Mouse (Mus musculus) neural tube, embryonic 14.5 days (tissue): ENCODE measurements around the gene Nat8. TPM values are rescaled to one million over a fixed set of nuclear protein-coding genes. Genes with fewer than 3 reads are reported as not detected.
"Not testable (repeated sequence)": the region's sequence is repeated elsewhere in the genome, so short reads cannot be mapped to it uniquely, and the experiment has no call there.

Experiments used
- ATAC-seq: fragments of 200-750 bp; cut with Nextera tagmentation; 2 replicates; pipeline ENCODE4 v1.8.0; 2017; ENCODE audit warnings: low read depth, mild to moderate bottlenecking, moderate TSS enrichment, moderate library complexity
- H3K27ac ChIP-seq: fragments of 300-500 bp; sonication (generic); 2 replicates; pipeline ENCODE4 v1.5.1; 2014; ENCODE audit warnings: low read depth, mild to moderate bottlenecking, control low read depth, low read length, moderate library complexity, mixed read lengths
- H3K27me3 ChIP-seq: fragments of 300-500 bp; sonication (generic); 2 replicates; pipeline ENCODE4 v1.6.1; 2014; ENCODE audit warnings: low read length; ENCODE audit not compliant: control insufficient read depth, insufficient read depth
- H3K36me3 ChIP-seq: fragments of 300-500 bp; sonication (generic); 2 replicates; pipeline ENCODE4 v1.6.1; 2014; ENCODE audit warnings: low read length, mixed read lengths; ENCODE audit not compliant: control insufficient read depth, insufficient read depth
- H3K4me1 ChIP-seq: fragments of 300-500 bp; sonication (generic); 2 replicates; pipeline ENCODE4 v1.6.1; 2014; ENCODE audit warnings: low read length; ENCODE audit not compliant: control insufficient read depth, insufficient read depth
- H3K4me2 ChIP-seq: fragments of 300-500 bp; sonication (generic); 2 replicates; pipeline ENCODE4 v1.6.1; 2014; ENCODE audit warnings: mild to moderate bottlenecking, low read depth, low read length, control low read depth
- H3K4me3 ChIP-seq: fragments of 300-500 bp; sonication (generic); 2 replicates; pipeline ENCODE4 v1.5.1; 2014; ENCODE audit warnings: low read depth, low read length, control low read depth, mixed read lengths
- H3K9ac ChIP-seq: fragments of 300-500 bp; sonication (generic); replicated peaks from 2 replicates; pipeline ENCODE4 v1.6.1; 2014; ENCODE audit warnings: low read depth, mild to moderate bottlenecking, control low read depth, low read length, mixed read lengths
- H3K9me3 ChIP-seq: fragments of 300-500 bp; sonication (generic); 2 replicates; pipeline ENCODE4 v1.6.1; 2016; ENCODE audit warnings: low read length; ENCODE audit not compliant: control insufficient read depth
- WGBS: fragments of 180-500 bp; shearing (Covaris S2); extraction: QIAGEN DNeasy Blood & Tissue Kit; methylation state at CpG from one replicate; pipeline ENCODE4 v1.1.7; 2014; 5-methylcytosine and 5-hydroxymethylcytosine counted together
- polyA plus RNA-seq: library from polyadenylated mRNA; unstranded; fragments of >200 nt; fragmentation: Nextera tagmentation; extraction: Ambion mirVana; gene quantifications from 2 replicates; pipeline ENCODE4 v1.2.1, GENCODE M21; 2014

Gene Nat8
- polyA plus RNA-seq, 1 experiment from 2014 or later = not detected

GRCm38 (mm10) chr6:85861247-85861646 lies 29.4 kb upstream of the Nat8 start:
- H3K9me3 ChIP-seq = no peaks in the 10 kb centered on the region
- no peak overlapping the region for H3K4me3 ChIP-seq
- 86% methylated on average over 3 of the region's 3 CpGs for whole genome bisulfite sequencing
- H3K9ac ChIP-seq = no peak overlapping the region
- ATAC-seq = no peak
- H3K27ac ChIP-seq = no peak overlapping the region
- H3K36me3 ChIP-seq = no peaks in the 10 kb centered on the region
- no peak overlapping the region for H3K4me2 ChIP-seq
- H3K4me1 ChIP-seq = no peaks in the 10 kb centered on the region
- no peaks in the 10 kb centered on the region for H3K27me3 ChIP-seq

- no peak overlapping the region for H3K4me2 ChIP-seq
- no peak overlapping the region for H3K9ac ChIP-seq
- no peaks in the 10 kb centered on the region for H3K27me3 ChIP-seq
- no peak overlapping the region for H3K4me3 ChIP-seq
- H3K36me3 ChIP-seq = no peaks in the 10 kb centered on the region
- no peak overlapping the region for H3K27ac ChIP-seq
- WGBS = 62% methylated on average over 1 of the region's 1 CpGs
- ATAC-seq = peak; percentile 49; the same call in 1 of the 2 replicates
- no peaks in the 10 kb centered on the region for H3K9me3 ChIP-seq
- no peaks in the 10 kb centered on the region for H3K4me1 ChIP-seq
Observed at GRCm38 (mm10) chr6:85856194-85856678, 24.4 kb upstream of the Nat8 start.

DNA sequence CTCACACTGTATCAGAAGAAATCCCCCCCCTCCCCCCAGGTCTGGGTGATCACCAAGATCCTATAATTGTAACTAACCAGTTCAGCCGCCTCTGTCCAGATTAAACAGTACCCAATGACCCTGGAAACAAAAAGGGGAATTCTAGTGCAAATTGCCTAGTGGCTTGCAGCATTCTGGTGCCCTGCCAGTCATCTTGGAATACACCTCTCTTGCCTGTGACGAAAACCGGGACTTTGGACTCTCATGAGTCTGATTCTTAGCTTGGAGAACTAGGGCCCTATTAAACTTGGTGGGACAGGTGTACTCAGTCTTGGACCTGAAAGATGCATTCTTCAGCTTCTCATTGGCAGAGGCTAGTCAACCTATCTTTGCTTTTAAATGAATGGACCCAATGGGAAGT lies 21.6 kb upstream of the Nat8 start:
- H3K4me2 ChIP-seq = no peak overlapping the region
- H3K9me3 ChIP-seq = no peaks in the 10 kb centered on the region
- no peak overlapping the region for H3K27ac ChIP-seq
- no peaks in the 10 kb centered on the region for H3K27me3 ChIP-seq
- no peak for ATAC-seq
- no peaks in the 10 kb centered on the region for H3K36me3 ChIP-seq
- WGBS = 80% methylated on average over 3 of the region's 3 CpGs
- H3K4me1 ChIP-seq = no peaks in the 10 kb centered on the region
- no peak overlapping the region for H3K9ac ChIP-seq
- no peak overlapping the region for H3K4me3 ChIP-seq

- H3K9me3 ChIP-seq = no peaks in the 10 kb centered on the region
- ATAC-seq = no peak
- WGBS = 93% methylated on average over 7 of the region's 7 CpGs
- H3K36me3 ChIP-seq = no peaks in the 10 kb centered on the region
- H3K4me2 ChIP-seq = no peak overlapping the region
- H3K4me1 ChIP-seq = no peaks in the 10 kb centered on the region
- H3K27me3 ChIP-seq = no peaks in the 10 kb centered on the region
- no peak overlapping the region for H3K27ac ChIP-seq
- H3K9ac ChIP-seq = no peak overlapping the region
- no peak overlapping the region for H3K4me3 ChIP-seq
Observed at GRCm38 (mm10) chr6:85851062-85851773, 19.3 kb upstream of the Nat8 start.

- no peak for ATAC-seq
- Histone ChIP-seq H3K27ac (no peak overlapping the region), H3K27me3 (no peaks in the 10 kb centered on the region), H3K4me1 (no peaks in the 10 kb centered on the region), H3K9ac (no peak overlapping the region), H3K36me3 (no peaks in the 10 kb centered on the region), H3K4me2 (no peak overlapping the region), H3K4me3 (no peak overlapping the region), H3K9me3 (no peaks in the 10 kb centered on the region)
- 27% methylated on average over 2 of the region's 2 CpGs for WGBS
Observed at GRCm38 (mm10) chr6:85849240-85849639, 17.4 kb upstream of the Nat8 start.

GRCm38 (mm10) chr6:85848140-85848539 lies 16.3 kb upstream of the Nat8 start:
- Histone ChIP-seq H3K4me2 (no peak overlapping the region), H3K27me3 (no peaks in the 10 kb centered on the region), H3K9me3 (no peaks in the 10 kb centered on the region), H3K4me1 (no peaks in the 10 kb centered on the region), H3K9ac (no peak overlapping the region), H3K27ac (no peak overlapping the region), H3K36me3 (no peaks in the 10 kb centered on the region), H3K4me3 (no peak overlapping the region)
- 88% methylated on average over 4 of the region's 4 CpGs for WGBS
- no peak for ATAC-seq

DNA sequence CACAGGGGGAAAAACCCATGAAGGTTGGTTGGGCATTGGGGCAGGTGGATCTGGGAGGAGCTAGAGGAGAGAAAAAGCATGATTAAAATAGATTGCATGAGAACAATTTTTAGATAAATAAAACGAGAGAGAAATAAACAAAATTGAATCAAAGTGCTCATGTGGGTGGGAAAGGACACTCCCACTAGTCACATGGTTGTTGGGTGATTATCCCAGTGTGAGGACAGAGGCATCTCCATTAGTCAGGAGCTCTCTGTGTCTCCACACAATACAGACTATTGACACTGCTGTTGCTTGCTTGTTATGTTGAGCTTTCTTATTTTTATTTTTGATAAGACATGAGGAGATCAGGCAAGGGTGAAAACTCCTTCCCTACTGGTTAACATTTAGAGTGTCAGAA lies 15.0 kb upstream of the Nat8 start:
- no peak overlapping the region for H3K27ac ChIP-seq
- no peaks in the 10 kb centered on the region for H3K36me3 ChIP-seq
- no peak overlapping the region for H3K4me2 ChIP-seq
- no peaks in the 10 kb centered on the region for H3K4me1 ChIP-seq
- no peak overlapping the region for H3K9ac ChIP-seq
- no peak overlapping the region for H3K4me3 ChIP-seq
- WGBS = 59% methylated on average over 1 of the region's 1 CpGs
- no peaks in the 10 kb centered on the region for H3K9me3 ChIP-seq
- no peak for ATAC-seq
- no peaks in the 10 kb centered on the region for H3K27me3 ChIP-seq

DNA sequence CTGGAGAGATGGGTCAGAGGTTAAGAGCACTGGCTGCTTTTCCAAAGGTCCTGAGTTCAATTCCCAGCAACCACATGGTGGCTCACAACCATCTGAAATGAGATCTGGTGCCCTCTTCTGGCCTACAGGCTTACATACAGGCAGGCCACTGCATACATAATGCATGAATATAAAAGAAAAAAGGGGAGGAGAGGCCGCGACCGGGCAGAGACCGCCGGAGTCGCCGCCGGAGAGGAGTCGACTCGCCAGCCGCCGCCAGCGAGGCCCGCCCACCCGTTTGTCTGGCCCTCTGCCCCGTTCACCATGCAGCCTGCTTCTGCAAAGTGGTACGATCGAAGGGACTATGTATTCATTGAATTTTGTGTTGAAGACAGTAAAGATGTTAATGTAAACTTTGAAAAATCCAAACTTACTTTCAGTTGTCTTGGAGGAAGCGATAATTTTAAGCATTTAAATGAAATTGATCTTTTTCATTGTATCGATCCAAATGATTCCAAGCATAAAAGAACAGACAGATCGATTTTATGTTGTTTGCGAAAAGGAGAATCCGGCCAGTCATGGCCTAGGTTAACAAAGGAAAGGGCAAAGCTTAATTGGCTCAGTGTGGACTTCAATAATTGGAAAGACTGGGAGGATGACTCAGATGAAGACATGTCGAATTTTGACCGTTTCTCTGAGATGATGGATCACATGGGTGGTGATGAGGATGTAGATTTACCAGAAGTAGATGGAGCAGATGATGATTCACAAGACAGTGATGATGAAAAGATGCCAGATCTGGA lies 12.0 kb upstream of the Nat8 start:
- not testable (repeated sequence) for H3K4me3 ChIP-seq, H3K9me3 ChIP-seq, H3K4me2 ChIP-seq, H3K4me1 ChIP-seq, ATAC-seq, H3K9ac ChIP-seq, H3K27me3 ChIP-seq, H3K36me3 ChIP-seq, H3K27ac ChIP-seq
- WGBS = 64% methylated on average over 25 of the region's 25 CpGs

- Histone ChIP-seq H3K27ac (no peak overlapping the region), H3K9me3 (no peaks in the 10 kb centered on the region), H3K4me1 (no peaks in the 10 kb centered on the region), H3K4me2 (no peak overlapping the region), H3K9ac (no peak overlapping the region), H3K27me3 (no peaks in the 10 kb centered on the region), H3K36me3 (no peaks in the 10 kb centered on the region), H3K4me3 (no peak overlapping the region)
- ATAC-seq = no peak
- 53% methylated on average over 4 of the region's 4 CpGs for WGBS
Observed at GRCm38 (mm10) chr6:85839982-85840381, 8.1 kb upstream of the Nat8 start.
